Mouse (Mus musculus): ENCODE measurements around the gene Pdcd10. TPM values are rescaled to one million over a fixed set of nuclear protein-coding genes. Genes with fewer than 3 reads are reported as not detected.

The Pdcd10 gene
- polyA plus RNA-seq, 1 experiment from 2014 or later = 80.7 TPM

Other genes starting within 250 kb of the Pdcd10 start
- gene Wdr49, start 74.7 kb downstream of the Pdcd10 start, polyA plus RNA-seq (2015; fragmentation: Nextera tagmentation; extraction: Ambion mirVana) = not detected in 2 replicates
- 90.2 and 94.9 TPM in 2 replicates for gene Serpini1, start 691 bp upstream of the Pdcd10 start, polyA plus RNA-seq (2015; fragmentation: Nextera tagmentation; extraction: Ambion mirVana)
- not detected in 2 replicates for gene Gm29133, start 191.3 kb upstream of the Pdcd10 start, polyA plus RNA-seq (2015; fragmentation: Nextera tagmentation; extraction: Ambion mirVana)

Data from midbrain, embryonic 13.5 days (tissue).